Mouse (Mus musculus) myocyte (in vitro differentiated cells): Measurements from ENCODE around the gene Guca2a. TPM values are rescaled to one million over a fixed set of nuclear protein-coding genes. Genes with fewer than 3 reads are reported as not detected.
A peak's percentile ranks its signal among the peaks of the same experiment; 100 is the strongest.

Experiments used
- H3K27me3 ChIP-seq: one replicate; pipeline ENCODE4 v1.6.1; 2011; ENCODE audit not compliant: control insufficient read depth, insufficient read depth, insufficient read length
- H3K36me3 ChIP-seq: one replicate; pipeline ENCODE4 v1.6.1; 2011; ENCODE audit not compliant: control insufficient read depth, insufficient read depth
- H3K4me2 ChIP-seq: one replicate; pipeline ENCODE4 v1.6.1; 2011; ENCODE audit warnings: low read depth, control low read depth
- H3K4me3 ChIP-seq: one replicate; pipeline ENCODE4 v1.5.1; 2011; ENCODE audit warnings: mild to moderate bottlenecking, control low read depth, moderate library complexity
- H3K79me2 ChIP-seq: one replicate; pipeline ENCODE4 v1.6.1; 2011; ENCODE audit not compliant: control insufficient read depth, insufficient read depth
- H3ac ChIP-seq: one replicate; pipeline ENCODE4 v1.6.1; 2011; ENCODE audit not compliant: control insufficient read depth, insufficient read length
- CEBPB ChIP-seq: IDR thresholded peaks from 2 replicates; pipeline ENCODE4 v1.6.1; 2011; ENCODE audit warnings: mild to moderate bottlenecking, moderate library complexity; ENCODE audit not compliant: poor library complexity, insufficient read depth, severe bottlenecking
- E2F4 ChIP-seq: IDR thresholded peaks from one replicate; pipeline ENCODE4 v1.6.1; 2011; ENCODE audit warnings: mild to moderate bottlenecking, control low read depth, moderate library complexity; ENCODE audit not compliant: insufficient read depth
- MAX ChIP-seq: IDR thresholded peaks from one replicate; pipeline ENCODE4 v1.6.1; 2011; ENCODE audit warnings: low read depth, mild to moderate bottlenecking, control low read depth
- MYOD1 ChIP-seq, 3 experiments: IDR thresholded peaks; one replicate each; pipeline ENCODE4 v1.6.1; 2011; ENCODE audit warnings: control low read depth in 2 of 3, low read depth in 2 of 3, mild to moderate bottlenecking in 2 of 3, moderate library complexity in 1 of 3; ENCODE audit not compliant: insufficient read length in 2 of 3, control insufficient read depth in 1 of 3
- MYOG ChIP-seq, 3 experiments: IDR thresholded peaks; one replicate each; pipeline ENCODE4 v1.6.1; 2011; ENCODE audit warnings: control low read depth in 2 of 3, low read depth in 2 of 3, mild to moderate bottlenecking in 2 of 3; ENCODE audit not compliant: insufficient read length in 2 of 3, control insufficient read depth in 1 of 3, insufficient read depth in 1 of 3
- POLR2A ChIP-seq: IDR thresholded peaks from one replicate; pipeline ENCODE4 v1.6.1; 2011; ENCODE audit warnings: low read depth, mild to moderate bottlenecking, control low read depth, moderate library complexity; ENCODE audit not compliant: insufficient read length
- POLR2AphosphoS2 ChIP-seq: IDR thresholded peaks from one replicate; pipeline ENCODE4 v1.6.1; 2011; ENCODE audit warnings: low read depth, control low read depth; ENCODE audit not compliant: insufficient read length
- REST ChIP-seq: IDR thresholded peaks from one replicate; pipeline ENCODE4 v1.6.1; 2011; ENCODE audit warnings: mild to moderate bottlenecking, control low read depth, moderate library complexity; ENCODE audit not compliant: insufficient read depth, insufficient read length
- SRF ChIP-seq: IDR thresholded peaks from one replicate; pipeline ENCODE4 v1.6.1; 2011; ENCODE audit warnings: low read depth; ENCODE audit not compliant: control insufficient read depth, insufficient read length
- TCF12 ChIP-seq: IDR thresholded peaks from one replicate; pipeline ENCODE4 v1.6.1; 2011; ENCODE audit warnings: mild to moderate bottlenecking, control low read depth; ENCODE audit not compliant: poor library complexity, insufficient read depth, severe bottlenecking
- TCF3 ChIP-seq: IDR thresholded peaks from one replicate; pipeline ENCODE4 v1.6.1; 2011; ENCODE audit warnings: low read depth, control low read depth; ENCODE audit not compliant: insufficient read length
- USF1 ChIP-seq: IDR thresholded peaks from one replicate; pipeline ENCODE4 v1.6.1; 2011; ENCODE audit warnings: low read depth, mild to moderate bottlenecking, control low read depth, moderate library complexity
- polyA plus RNA-seq: library from polyadenylated mRNA; unstranded; fragments of >200 nt; fragmentation: generic; extraction: Trizol; gene quantifications from one replicate; pipeline ENCODE4 v1.2.1, GENCODE M21; 2012; ENCODE audit warnings: missing spikeins

The Guca2a gene
- polyA plus RNA-seq, 1 experiment, result not detected

- TF ChIP-seq MYOG (IDR thresholded peaks at IDR 0.05; ENCODE audit: control insufficient read depth in 1 of 3, insufficient read depth in 1 of 3, insufficient read length in 2 of 3, low read depth in 2 of 3) (no peak), MAX (no peak), TCF3 (no peak), CEBPB (no peak), POLR2AphosphoS2 (no peak), SRF (no peak), TCF12 (no peak), USF1 (no peak)
- Histone ChIP-seq H3K36me3 (peaks cover 4% of the 10 kb centered on the region), H3K79me2 (peaks cover 46% of the 10 kb centered on the region), H3K27me3 (no peaks in the 10 kb centered on the region), H3ac (no peak overlapping the region), H3K4me3 (no peak overlapping the region), H3K4me2 (no peak overlapping the region)
These were observed 43.2 kb upstream of the Guca2a start for GRCm38 (mm10) chr4:119594331-119594730.

GRCm38 (mm10) chr4:119599605-119600004 lies 37.9 kb upstream of the Guca2a start:
- TF ChIP-seq E2F4 (no peak), POLR2A (no peak)
- Histone ChIP-seq H3K36me3 (peaks cover 7% of the 10 kb centered on the region), H3ac (no peak overlapping the region), H3K27me3 (no peaks in the 10 kb centered on the region), H3K4me2 (no peak overlapping the region), H3K4me3 (no peak overlapping the region), H3K79me2 (peaks cover 35% of the 10 kb centered on the region)

- H3K36me3 ChIP-seq, result peaks cover 11% of the 10 kb centered on the region
- H3K27me3 ChIP-seq, result no peaks in the 10 kb centered on the region
- H3ac ChIP-seq, result no peak overlapping the region
- H3K79me2 ChIP-seq, result peaks cover 47% of the 10 kb centered on the region
- no peak overlapping the region for H3K4me3 ChIP-seq
- no peak overlapping the region for H3K4me2 ChIP-seq
- no peak for TF ChIP-seq SRF
- no peak for TF ChIP-seq E2F4
- no peak for TF ChIP-seq REST
- no peak for TF ChIP-seq MYOG (IDR thresholded peaks at IDR 0.05; ENCODE audit: control insufficient read depth in 1 of 3, insufficient read depth in 1 of 3, insufficient read length in 2 of 3, low read depth in 2 of 3)
- no peak for TF ChIP-seq TCF3
- no peak for TF ChIP-seq MYOD1 (IDR thresholded peaks at IDR 0.05; ENCODE audit: control insufficient read depth in 1 of 3, insufficient read length in 2 of 3, low read depth in 2 of 3)
- no peak for TF ChIP-seq POLR2A
- TF ChIP-seq MAX, result no peak
- no peak for TF ChIP-seq USF1
- no peak for TF ChIP-seq TCF12
- TF ChIP-seq CEBPB, result no peak
- TF ChIP-seq POLR2AphosphoS2, result no peak
These were observed 28.0 kb upstream of the Guca2a start for GRCm38 (mm10) chr4:119609488-119609887.

- TF ChIP-seq CEBPB (peak; percentile 78), USF1 (no peak)
- Histone ChIP-seq H3K79me2 (peaks cover 22% of the 10 kb centered on the region), H3K36me3 (no peaks in the 10 kb centered on the region), H3K4me3 (no peak overlapping the region), H3ac (no peak overlapping the region), H3K27me3 (no peaks in the 10 kb centered on the region), H3K4me2 (peak overlapping the region; percentile 42)
These were observed 23.4 kb upstream of the Guca2a start for GRCm38 (mm10) chr4:119614078-119614477.

- no peak for TF ChIP-seq MAX
- no peak for TF ChIP-seq MYOG (IDR thresholded peaks at IDR 0.05; ENCODE audit: control insufficient read depth in 1 of 3, insufficient read depth in 1 of 3, insufficient read length in 2 of 3, low read depth in 2 of 3)
- no peak for TF ChIP-seq POLR2A
- no peak for TF ChIP-seq TCF3
- no peak for TF ChIP-seq MYOD1 (IDR thresholded peaks at IDR 0.05; ENCODE audit: control insufficient read depth in 1 of 3, insufficient read length in 2 of 3, low read depth in 2 of 3)
- TF ChIP-seq REST, result no peak
- no peak for TF ChIP-seq TCF12
- no peak for TF ChIP-seq USF1
- TF ChIP-seq POLR2AphosphoS2, result no peak
- no peak for TF ChIP-seq SRF
- H3ac ChIP-seq, result no peak overlapping the region
- peaks cover 6% of the 10 kb centered on the region for H3K36me3 ChIP-seq
- H3K4me2 ChIP-seq, result no peak overlapping the region
- peaks cover 16% of the 10 kb centered on the region for H3K79me2 ChIP-seq
- H3K27me3 ChIP-seq, result no peaks in the 10 kb centered on the region
- no peak overlapping the region for H3K4me3 ChIP-seq
These were observed 22.8 kb upstream of the Guca2a start for GRCm38 (mm10) chr4:119614724-119615123.
